Mouse (Mus musculus) spleen, adult 12 weeks (tissue): ENCODE data around the gene Grap2.

Source experiments
- DNase-seq: peaks from one replicate; pipeline ENCODE4 v3.0.0; 2022; ENCODE audit warnings: low spot score

Grap2 gene

DNA sequence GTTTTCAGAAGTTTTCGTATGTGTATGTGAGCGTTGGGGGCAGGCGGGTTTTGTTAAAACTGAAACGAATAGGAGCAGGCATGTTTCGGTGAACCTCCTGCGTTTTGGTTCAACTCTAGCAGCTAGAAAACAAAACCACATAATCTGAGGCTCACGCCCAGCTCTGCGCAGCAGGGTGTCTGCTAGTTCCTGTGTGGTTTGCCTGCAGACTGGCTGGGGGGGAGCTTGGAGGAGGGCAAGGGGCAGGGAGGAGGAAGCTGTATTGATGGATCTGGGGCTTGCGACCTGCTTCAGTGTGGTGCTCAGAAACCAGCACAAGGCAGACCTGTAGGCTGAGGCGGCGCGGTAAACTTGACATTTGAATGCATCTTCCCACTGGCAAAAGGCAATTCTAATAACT is at the start of gene Grap2:
Grap2 (plus strand) TSS at position 304 of the 400 bp plus-strand sequence.
- peak; percentile 56 for DNase-seq

GRCm38 (mm10) chr15:80529955-80530869 is 42.2 kb upstream of the Grap2 start:
- DNase-seq, result no peak

DNA sequence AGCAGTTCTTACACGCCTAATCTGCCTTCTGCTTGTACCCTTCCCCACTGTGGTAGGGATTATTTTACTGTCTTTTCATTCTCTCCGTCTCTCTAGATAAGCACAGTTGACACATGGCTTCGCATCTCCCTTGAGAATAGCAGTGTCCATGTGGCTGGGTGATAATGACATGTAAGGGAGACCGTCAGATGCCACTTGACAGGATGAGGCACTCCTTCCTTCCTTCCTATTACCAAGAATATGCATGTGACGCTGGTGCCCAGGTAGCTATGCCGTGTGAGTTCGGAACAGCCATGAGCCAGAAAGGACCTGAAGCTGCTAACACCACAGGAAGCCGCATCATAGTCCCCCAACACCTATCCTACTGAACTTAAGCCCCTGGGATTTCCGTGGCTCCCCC is 41.4 kb upstream of the Grap2 start:
- DNase-seq, result no peak

DNA sequence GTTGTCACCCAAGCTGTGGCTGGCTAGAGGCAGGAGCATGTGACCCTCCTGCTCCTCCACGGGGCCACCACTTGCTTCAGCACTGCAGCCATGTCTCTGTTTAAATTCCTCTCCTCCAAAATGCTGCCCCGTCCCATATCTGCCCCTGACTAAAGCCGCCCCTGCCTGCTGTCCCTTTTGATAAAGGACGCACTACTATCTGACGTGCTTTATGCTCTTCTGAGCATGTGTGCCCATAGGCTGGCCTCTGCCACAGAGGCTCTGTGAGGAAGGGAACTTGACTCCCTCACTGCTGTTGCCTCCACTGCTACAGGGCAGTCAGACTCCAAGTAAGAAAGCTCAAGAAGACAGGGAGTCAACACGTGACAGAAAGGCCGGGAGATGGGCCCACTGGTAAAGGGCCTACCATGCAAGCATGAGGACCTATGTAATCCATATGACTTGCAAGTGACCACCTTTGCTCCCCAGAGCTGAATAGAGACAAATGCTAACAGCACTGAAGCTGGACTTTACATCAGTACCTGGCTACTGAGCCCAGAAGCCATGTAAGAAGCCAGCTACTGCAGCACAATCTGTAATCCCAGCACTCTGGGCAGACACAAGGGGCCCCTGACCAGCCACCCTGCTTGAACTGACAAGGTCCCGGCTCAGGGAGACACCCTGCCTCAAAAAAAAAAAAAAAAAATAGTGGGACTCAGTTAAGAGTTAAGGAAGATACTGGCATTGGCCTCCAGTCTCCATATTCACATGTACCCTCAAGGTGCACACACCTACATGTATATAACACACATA is 39.9 kb upstream of the Grap2 start:
- peak; percentile 28 for DNase-seq

DNA sequence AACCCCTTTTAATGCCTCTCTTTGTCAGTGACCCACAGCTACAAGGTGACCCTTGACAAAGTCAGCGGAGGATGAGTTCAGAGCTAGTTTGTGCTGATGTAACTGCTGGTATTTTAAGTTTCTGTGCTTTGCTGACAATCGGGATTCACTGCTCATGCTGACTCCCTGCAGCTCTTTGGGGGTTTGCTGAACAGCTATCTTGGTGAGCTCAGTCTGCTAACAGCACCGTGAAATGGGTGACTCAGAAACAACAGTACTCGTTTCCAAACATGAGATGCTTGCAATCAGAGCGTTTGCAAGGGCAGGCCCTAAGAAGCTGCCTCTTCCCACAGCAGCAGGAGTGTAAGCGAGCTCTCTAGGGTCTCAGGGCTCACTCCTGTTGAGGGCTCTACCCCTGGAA is 39.1 kb upstream of the Grap2 start:
- DNase-seq, result no peak

- DNase-seq, result no peak
Observed at GRCm38 (mm10) chr15:80536051-80536450, 36.3 kb upstream of the Grap2 start.

DNA sequence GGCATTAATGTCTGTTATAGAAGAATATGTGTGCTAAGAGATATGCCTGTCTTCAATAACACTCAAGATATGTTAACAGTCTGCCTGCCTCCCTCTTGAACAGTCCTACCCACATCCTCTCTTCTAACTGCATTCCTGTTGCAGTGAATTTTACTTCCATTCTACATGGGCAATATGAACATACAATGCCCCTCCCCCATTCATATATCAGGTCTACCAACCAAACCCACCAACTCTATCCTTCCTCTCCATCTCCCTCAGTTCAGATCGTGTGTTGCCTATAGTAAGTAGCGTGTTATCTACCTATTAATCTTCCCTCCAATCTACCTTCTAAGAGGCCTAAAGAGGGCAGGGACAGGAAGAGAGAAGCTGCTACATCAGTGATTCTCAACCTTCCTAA is 34.3 kb upstream of the Grap2 start:
- DNase-seq, result no peak

GRCm38 (mm10) chr15:80538671-80539340 is 33.6 kb upstream of the Grap2 start:
- DNase-seq, result no peak

DNA sequence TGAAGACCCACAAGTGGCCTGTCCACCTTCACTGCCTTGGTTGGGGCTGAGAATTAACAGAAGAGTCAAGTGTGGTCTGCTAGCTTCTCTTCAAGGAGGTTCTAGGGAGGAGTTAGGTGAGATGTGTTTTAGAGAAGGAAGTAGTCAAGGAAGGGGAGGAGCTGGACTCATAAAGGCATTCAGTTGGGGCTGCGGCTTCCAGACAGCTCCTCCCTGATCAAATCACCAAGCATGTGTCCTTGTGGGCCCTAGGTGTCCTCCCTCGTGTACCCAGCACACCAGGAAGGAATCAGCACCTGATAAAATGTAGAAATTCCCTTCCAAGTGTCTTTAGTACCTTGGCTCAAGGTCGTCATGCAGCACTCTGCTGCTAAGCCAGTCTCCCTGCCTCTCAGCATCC is 28.3 kb upstream of the Grap2 start:
- no peak for DNase-seq

GRCm38 (mm10) chr15:80545430-80545829 is 27.0 kb upstream of the Grap2 start:
- no peak for DNase-seq

DNA sequence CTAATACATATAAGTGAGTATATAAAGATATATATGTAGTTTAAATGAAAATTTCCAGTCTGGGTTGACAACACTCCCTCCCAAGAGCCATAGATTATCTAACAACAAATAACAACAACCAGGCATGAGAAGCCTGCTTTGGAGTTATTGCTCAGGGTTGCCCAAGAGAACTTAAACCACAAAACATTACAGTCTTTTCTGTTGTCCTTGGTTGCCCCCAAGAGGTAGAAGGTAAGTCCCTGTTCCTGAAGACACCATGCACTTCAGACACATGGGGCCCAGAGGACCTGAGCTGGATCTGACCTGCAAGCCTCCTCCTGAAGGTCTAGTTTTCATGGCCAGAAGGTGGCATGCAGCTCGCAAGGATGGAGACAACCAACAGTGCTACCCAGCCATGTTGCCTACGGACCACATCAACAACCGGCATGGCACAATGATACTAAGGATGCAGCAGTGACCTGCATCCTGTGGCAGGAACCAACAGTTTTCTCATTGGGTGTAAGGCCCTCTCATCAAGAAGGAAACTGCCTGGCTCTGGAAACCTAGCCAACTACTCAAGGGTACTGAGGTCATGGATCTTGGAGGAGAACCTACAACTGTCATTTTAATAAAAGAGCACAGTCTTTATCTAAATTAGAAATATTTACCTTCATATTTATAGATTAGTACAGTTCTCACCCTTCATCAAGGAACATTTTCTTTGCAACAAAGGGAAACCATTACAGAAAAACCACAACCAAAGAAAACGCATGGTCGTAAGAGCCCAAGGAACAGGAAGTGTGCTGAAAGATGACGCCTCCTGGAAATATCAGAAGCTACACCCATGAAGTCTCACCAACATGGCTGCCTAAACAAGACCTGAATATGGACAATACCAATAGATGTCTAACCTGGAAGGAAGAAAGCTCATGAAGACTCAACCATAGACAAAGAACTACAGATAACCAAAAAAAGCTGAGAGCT is 17.3 kb upstream of the Grap2 start:
- DNase-seq, result no peak

DNA sequence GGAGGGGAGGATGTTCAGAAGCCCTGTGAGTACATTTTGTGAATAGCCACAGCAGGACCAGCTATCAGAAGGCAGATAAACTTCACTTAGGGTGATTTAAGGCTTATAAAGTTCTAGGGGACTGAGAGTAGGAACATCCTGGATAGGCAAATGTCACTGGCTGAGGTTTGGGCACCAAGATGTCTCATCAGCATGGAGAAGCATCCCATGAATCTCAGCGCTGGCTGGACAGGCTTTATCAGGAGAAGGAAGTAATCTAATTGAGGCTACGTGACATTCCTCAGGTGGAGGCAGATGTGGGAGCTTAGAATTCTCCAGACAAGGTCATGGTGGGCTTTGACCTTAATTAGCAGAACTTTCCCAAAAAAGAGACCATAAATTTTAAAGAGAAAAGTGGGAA is 16.4 kb upstream of the Grap2 start:
- DNase-seq, result no peak

DNA sequence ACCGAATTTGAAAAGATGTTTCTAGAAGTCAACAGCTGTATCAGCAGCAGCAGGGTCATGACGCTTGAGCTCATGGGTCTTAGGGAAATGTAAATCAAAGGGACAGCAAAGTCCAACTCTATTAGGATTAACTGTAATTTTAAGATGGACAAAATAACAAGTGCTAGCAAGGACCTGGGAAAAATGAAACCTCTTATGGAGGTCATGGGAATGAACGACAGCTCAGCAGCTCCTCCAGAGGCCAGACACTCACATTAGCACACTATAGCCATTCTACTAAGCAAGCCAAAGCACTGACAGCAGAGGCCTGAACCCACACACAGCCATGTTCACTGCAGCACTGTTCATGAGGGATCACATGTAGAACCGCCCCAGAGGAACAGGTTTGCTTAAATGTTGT is 14.6 kb upstream of the Grap2 start:
- no peak for DNase-seq

- DNase-seq, result no peak
Observed at GRCm38 (mm10) chr15:80559534-80559933, 12.9 kb upstream of the Grap2 start.

DNA sequence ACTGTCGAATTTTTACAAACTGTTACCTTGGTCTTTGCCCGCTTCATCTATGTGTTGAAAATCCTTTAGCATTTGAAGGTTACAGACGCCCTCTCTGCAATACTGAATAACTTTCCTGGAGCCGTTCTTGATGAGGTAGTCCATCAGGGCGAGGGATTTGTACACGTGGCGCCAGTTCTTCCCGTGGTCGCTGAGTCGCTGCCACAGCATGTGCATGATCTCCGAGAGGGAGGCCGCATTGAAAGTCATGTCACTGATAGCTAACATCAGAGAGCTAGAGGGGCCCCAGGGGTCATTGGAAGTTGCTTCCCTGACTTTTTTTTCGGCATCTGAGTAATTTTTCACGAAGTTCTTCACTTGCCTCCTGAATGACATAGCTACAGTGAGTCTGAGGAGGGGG is 12.4 kb upstream of the Grap2 start:
- DNase-seq, result no peak

DNA sequence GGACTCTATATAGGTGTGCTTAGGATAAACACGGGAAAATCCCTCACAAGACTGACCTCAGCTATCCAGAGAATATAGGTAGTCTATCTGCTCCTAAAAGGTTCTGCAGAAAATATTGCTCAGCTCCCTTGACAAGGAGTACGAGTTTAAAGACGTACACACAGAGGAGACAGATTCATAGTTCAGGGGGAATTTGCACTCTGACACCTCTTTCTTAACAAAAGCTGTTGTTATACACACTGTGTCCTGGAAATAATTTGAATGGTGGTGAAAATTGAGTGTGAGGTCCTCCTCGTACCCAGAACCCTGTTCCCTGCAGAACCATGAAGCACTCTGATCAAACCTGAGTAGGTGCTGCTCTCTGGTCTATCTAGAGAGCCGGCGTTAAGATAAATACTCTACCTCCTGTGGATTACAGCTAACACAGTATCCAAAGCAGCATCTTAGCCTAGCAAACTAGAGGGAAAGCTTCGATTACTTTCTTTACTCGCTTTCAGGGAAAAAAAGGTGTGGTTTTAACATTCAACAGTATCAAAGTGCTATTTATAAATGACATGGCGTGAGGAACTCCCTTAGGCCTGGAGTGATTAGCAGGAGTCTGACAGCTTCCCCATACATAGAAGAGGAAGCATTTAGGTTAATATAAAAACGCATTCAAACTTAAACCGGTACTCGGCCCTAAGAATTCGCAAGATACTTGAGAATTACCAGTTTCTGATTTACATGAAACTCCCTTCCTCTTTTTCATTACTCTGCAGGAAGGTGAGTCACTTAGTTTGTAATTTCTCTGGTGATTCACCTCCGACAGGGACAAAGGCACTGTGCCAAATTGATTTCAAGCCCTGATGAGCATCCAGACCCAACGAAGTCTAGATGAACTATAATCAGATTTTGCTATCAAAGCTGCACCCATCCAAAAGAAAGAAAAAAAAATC is 11.5 kb upstream of the Grap2 start:
- no peak for DNase-seq

GRCm38 (mm10) chr15:80562446-80562845 is 9.9 kb upstream of the Grap2 start:
- no peak for DNase-seq

DNA sequence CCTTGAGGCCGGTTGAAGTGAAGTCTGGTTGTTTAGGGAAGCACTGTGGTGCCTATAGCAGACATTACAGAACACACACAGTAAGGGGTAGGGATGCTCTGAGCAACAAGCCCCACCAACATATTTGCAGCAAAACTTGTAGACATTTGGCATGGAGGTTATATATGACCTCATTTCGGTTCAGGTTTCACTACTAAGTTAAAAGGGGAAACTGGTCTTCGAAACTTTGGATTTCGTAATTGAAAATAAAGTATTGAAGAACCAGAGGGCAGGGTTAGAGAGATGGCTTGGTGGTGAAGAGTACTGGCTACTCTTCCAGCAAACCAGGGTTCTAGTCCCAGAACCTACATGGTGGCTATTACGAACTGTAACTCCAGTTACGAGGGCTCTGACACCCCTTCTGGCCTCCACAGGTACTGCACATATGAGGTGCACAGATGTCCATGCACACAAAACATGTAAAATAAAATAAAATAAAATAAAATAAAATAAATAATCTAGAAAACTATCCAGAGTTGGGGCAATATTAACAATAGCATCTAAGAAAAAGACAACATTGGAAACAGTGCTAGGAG is 8.7 kb upstream of the Grap2 start:
- no peak for DNase-seq

DNA sequence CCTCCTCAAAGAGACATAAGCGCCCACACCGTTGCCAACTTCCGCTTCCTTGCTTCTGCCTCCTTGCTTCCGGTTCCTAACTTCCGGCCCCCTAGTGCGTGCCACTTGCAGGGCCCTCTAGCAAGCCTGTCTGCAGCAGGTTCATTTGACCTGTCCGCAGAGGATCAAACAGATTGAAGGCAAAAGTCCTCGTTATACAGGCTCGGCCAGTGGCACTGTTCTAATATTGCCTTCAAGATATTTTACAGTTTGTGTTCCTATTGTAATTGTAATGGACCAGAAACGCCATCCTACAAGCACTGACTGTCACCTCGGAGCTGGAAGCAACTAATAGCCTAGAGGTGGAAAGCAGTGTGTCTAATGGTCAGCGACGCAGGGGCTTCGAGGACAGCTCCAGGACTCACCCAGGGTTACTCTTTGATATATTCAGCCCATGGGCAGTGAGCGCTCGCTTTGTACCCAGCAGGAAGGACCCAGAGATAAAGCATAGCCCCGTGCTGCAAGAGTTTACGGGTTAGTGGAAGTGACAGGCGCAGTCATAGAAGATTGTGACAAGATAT is 7.2 kb upstream of the Grap2 start, which contains the start of gene Enthd1:
Enthd1 (minus strand) TSS at position 51 of the 560 bp plus-strand sequence.
- DNase-seq, result no peak

DNA sequence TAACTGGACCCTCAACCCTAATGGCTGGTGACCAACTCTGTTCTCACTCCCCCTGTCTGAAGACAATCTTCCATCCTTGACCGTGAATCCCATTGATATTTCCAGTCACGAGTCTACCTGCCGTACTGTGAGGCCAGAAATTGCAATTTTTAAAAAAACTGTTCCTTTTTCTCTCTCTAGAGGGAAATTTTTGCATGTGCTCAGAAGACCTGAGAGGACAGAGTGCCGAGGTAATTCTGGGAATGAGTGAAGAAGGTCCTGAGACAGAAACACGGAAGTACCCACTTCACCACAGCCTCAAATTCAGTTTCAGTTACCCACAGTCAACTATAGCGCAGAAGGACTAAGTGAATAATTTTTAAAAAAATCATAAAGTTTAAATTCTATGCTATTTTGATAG is 5.7 kb upstream of the Grap2 start:
- DNase-seq, result no peak
